Mouse (Mus musculus): ENCODE results near the gene Akap8.

DNA sequence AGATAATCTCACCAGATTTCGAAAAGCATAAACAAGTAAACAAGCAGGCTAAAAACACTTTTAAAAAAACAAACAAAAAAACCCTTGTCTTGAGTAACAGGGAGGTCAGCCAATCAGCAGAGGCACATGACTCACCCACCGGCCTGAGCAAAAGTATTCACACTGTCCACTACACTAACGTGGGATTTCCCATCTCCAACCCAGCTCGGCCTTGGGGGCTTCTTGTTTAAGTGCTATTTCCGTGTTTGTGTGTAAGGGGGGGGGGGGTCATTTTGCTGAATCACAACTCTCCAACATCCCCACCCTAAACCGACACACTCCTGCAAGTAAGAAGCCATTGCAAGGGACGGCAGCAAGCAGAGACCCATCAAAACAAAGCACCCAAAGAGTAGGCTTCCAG is 37.7 kb downstream of the Akap8 start:
- TF ChIP-seq CTCF (IDR thresholded peaks at IDR 0.05; ENCODE audit: low read depth, low read length): no peak
- TF ChIP-seq POLR2A (IDR thresholded peaks at IDR 0.05; ENCODE audit: borderline replicate concordance, low read depth, low read length): no peak
